Mouse (Mus musculus): ENCODE measurements around the gene Mrps11. TPM values are rescaled to one million over a fixed set of nuclear protein-coding genes. Genes with fewer than 3 reads are reported as not detected.

Gene Mrps11
- total and polyA plus RNA-seq, 3 experiments: 68.3 to 94.6 (median 75.1) TPM

- TF ChIP-seq MAX (IDR thresholded peaks at IDR 0.05; ENCODE audit: low read length): no peak
- no peak for TF ChIP-seq MEF2A (IDR thresholded peaks at IDR 0.05; ENCODE audit: borderline replicate concordance, low read depth, low read length)
- no peak for TF ChIP-seq RCOR1 (conservative IDR thresholded peaks at IDR 0.05; ENCODE audit: low read depth, low read length)
- no peak for TF ChIP-seq SIN3A (IDR thresholded peaks at IDR 0.05; ENCODE audit: low read length)
- TF ChIP-seq RAD21 (IDR thresholded peaks at IDR 0.05; ENCODE audit: low read depth, low read length): no peak
- TF ChIP-seq HCFC1 (IDR thresholded peaks at IDR 0.05; ENCODE audit: low read depth, low read length): no peak
- TF ChIP-seq GABPA (IDR thresholded peaks at IDR 0.05; ENCODE audit: insufficient replicate concordance, low read depth, low read length): no peak
- no peak for TF ChIP-seq PAX5 (IDR thresholded peaks at IDR 0.05; ENCODE audit: low read length)
- no peak for TF ChIP-seq CHD2 (IDR thresholded peaks at IDR 0.05; ENCODE audit: low read length)
- TF ChIP-seq TBP (conservative IDR thresholded peaks at IDR 0.05; ENCODE audit: low read depth, low read length): no peak
- no peak for TF ChIP-seq POLR2AphosphoS2 (IDR thresholded peaks at IDR 0.05; ENCODE audit: low read depth, low read length)
- TF ChIP-seq USF1 (IDR thresholded peaks at IDR 0.05; ENCODE audit: low read depth, low read length): no peak
- no peak for TF ChIP-seq TCF12 (IDR thresholded peaks at IDR 0.05; ENCODE audit: low read depth, low read length)
- TF ChIP-seq ELF1 (IDR thresholded peaks at IDR 0.05; ENCODE audit: low read depth, low read length): no peak
- no peak for TF ChIP-seq E2F4 (IDR thresholded peaks at IDR 0.05; ENCODE audit: insufficient replicate concordance, low read depth, low read length)
- TF ChIP-seq SMC3 (IDR thresholded peaks at IDR 0.05; ENCODE audit: low read depth, low read length): no peak
- TF ChIP-seq CTCF (conservative IDR thresholded peaks at IDR 0.05 in 1 of 2, IDR thresholded peaks at IDR 0.05 in 1 of 2; ENCODE audit: low read depth in 2 of 2, low read length in 2 of 2): no peak
- no peak for TF ChIP-seq EP300 (IDR thresholded peaks at IDR 0.05; ENCODE audit: low read length)
- no peak for TF ChIP-seq MXI1 (IDR thresholded peaks at IDR 0.05; ENCODE audit: low read depth, low read length)
- no peak for TF ChIP-seq ZKSCAN1 (IDR thresholded peaks at IDR 0.05; ENCODE audit: borderline replicate concordance, low read depth, low read length)
- H3K9ac ChIP-seq (ENCODE audit: insufficient read depth, low read depth): no peak overlapping the region
Observed at GRCm38 (mm10) chr7:78787793-78788380, 5.0 kb downstream of the Mrps11 start.

More at GRCm38 (mm10) chr7:78787793-78788380, 5.0 kb downstream of the Mrps11 start:
- dilution Hi-C loops (cut with MboI; ENCODE audit: extremely low pct_ligation_motif_present, extremely low pct_unique_long_range_greater_than_20kb, low sequenced_read_pairs) (no loop called here), in situ Hi-C loops (cut with MboI; ENCODE audit: low pct_ligation_motif_present, low pct_unique_long_range_greater_than_20kb, low sequenced_read_pairs) (loop anchor here (25.0 kb wide), 1 partner anchor 299 kb away; no protein-coding TSS in a partner anchor)
- no peaks in the 10 kb centered on the region for H3K27me3 ChIP-seq (replicated peaks)
- H3K79me2 ChIP-seq (replicated peaks; ENCODE audit: control insufficient read depth, extremely low read depth, insufficient read depth, poor library complexity, severe bottlenecking): peaks cover 7% of the 10 kb centered on the region; the same call in 1 of the 2 replicates
- H3K27ac ChIP-seq (ENCODE audit: insufficient read depth, low read depth): no peak overlapping the region
- H3K4me2 ChIP-seq (ENCODE audit: insufficient read depth, low read depth, poor library complexity, severe bottlenecking): no peak overlapping the region
- peaks cover 4 to 14% of the 10 kb centered on the region in 2 experiments; a peak in 3 of 4 replicates for H3K4me1 ChIP-seq (ENCODE audit: control insufficient read depth in 1 of 2, insufficient read depth in 2 of 2)
- DNase-seq (ENCODE audit: extremely low read depth): no peak
- H3K36me3 ChIP-seq (replicated peaks in 1 of 2; ENCODE audit: control insufficient read depth in 1 of 2, insufficient read depth in 1 of 2, low read length in 1 of 2): peaks cover 48 to 82% of the 10 kb centered on the region in 2 experiments
- no peaks in the 10 kb centered on the region for H3K9me3 ChIP-seq (replicated peaks; ENCODE audit: low read length)
- no peak overlapping the region for H3K4me3 ChIP-seq (replicated peaks in 1 of 3; ENCODE audit: low read depth in 2 of 3, low read length in 2 of 3, poor library complexity in 1 of 3)
